Mouse (Mus musculus) layer of hippocampus, adult 2 months (tissue): Measurements from ENCODE around the gene Phf21b. TPM values are rescaled to one million over a fixed set of nuclear protein-coding genes. Genes with fewer than 3 reads are reported as not detected.
A peak's percentile ranks its signal among the peaks of the same experiment; 100 is the strongest.

Experiments
- DNase-seq, 2 experiments: peaks; one replicate each; pipeline ENCODE4 v3.0.0; 2022; ENCODE audit warnings: low spot score in 2 of 2
- H3K27ac ChIP-seq: fragments of 200-600 bp; 2 replicates; pipeline ENCODE4 v1.8.1; 2022
- H3K4me3 ChIP-seq: fragments of 200-600 bp; 2 replicates; pipeline ENCODE4 v1.8.1; 2022; ENCODE audit warnings: mild to moderate bottlenecking
- CTCF ChIP-seq: fragments of 200-600 bp; conservative IDR thresholded peaks from 2 replicates; pipeline ENCODE4 v1.8.1; 2022; ENCODE audit warnings: antibody characterized with exemption, mild to moderate bottlenecking, moderate library complexity
- total RNA-seq, 2 experiments: library from RNA; stranded (reverse); gene quantifications; 2 replicates each; pipeline ENCODE4 v1.2.3; 2021

Phf21b gene
- total RNA-seq, 2 experiments from 2014 or later, result 8.8 to 11.9 TPM

DNA sequence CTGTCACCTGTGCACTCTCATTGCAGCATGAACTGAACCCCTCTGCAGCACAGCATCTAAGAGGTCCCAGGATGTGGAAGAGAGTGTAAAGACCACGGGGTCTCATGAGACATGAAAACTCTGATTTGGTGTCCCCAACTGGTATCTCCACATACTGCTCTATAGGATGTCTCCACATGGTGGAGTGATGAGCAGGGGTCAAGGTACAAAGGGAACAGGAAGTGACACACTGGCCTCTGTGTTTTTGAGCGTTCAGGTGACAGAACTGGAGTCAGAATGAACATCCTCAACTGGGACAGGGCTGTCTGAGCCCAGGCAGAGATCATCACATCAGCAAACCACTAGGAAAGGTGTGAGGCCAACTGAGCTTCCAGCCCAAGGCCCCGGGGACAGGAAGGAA lies 15.3 kb downstream of the Phf21b start:
- H3K4me3 ChIP-seq, result no peak overlapping the region
- TF ChIP-seq CTCF, result peak; percentile 22; the same call in 1 of the 2 replicates
- H3K27ac ChIP-seq, result no peak overlapping the region
- no peak for DNase-seq

DNA sequence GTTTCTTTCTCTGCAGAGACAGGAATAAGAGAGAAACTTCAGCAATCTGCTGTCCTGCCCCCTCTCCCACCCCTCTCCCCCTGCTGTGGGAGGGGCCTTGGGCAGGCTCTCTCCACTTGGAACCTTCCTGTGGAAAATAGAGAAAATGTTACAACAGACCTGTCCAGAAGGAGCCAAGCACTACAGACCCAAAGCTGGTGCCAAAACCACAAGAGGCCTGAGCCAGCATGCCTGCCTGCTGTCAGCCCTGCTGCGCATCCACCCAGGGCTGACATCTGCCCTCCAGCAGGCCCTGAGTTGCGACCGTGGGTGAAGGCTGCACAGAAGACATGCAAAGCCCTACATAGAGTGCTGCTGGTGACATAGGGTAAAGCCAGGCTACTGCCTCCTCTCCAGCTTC lies 16.3 kb downstream of the Phf21b start:
- no peak for TF ChIP-seq CTCF
- Histone ChIP-seq H3K4me3 (no peak overlapping the region), H3K27ac (no peak overlapping the region)
- DNase-seq, result no peak

DNA sequence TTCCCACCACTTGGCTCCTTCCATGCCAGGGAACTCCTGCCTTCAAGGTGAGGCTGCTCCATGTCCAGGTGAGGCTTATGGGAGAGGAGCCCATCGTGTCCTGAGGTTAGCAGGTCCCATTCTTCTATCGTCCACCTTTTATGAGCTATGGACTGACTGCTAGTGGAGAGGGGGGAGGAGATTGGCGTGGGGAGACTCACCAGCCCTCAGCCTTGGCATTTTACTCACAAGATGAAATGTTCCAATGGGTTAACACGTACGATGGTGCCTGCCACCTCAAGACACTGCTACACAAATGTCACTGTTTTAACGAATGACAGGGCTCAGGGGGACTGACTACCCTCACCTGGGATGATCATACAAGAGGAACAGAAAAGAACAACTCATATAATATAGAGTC lies 18.0 kb downstream of the Phf21b start:
- DNase-seq, result no peak
- H3K27ac ChIP-seq, result no peak overlapping the region
- TF ChIP-seq CTCF, result no peak
- H3K4me3 ChIP-seq, result no peak overlapping the region

DNA sequence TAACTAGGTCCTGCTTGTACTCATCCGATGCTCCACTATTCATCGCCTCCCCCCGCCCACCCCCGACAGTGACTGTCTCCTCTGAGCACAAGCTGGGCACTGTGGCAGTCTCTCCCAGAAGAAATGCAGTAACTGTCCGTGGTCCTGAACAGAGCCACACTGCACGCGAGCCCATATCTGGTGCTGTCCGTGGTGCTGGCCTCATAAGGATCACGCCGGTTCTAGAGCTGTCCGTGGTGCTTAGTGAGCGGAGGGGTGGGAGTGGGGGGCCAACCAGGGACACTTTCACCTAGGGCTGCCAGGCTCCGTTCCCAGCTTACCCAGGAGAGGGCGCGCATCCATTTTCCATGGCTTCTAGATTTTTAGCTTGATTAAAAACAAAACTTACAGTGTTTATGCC lies 26.4 kb downstream of the Phf21b start:
- Histone ChIP-seq H3K27ac (no peak overlapping the region), H3K4me3 (no peak overlapping the region)
- DNase-seq, result peak; percentile 41 to 66
- TF ChIP-seq CTCF, result peak; percentile 80

DNA sequence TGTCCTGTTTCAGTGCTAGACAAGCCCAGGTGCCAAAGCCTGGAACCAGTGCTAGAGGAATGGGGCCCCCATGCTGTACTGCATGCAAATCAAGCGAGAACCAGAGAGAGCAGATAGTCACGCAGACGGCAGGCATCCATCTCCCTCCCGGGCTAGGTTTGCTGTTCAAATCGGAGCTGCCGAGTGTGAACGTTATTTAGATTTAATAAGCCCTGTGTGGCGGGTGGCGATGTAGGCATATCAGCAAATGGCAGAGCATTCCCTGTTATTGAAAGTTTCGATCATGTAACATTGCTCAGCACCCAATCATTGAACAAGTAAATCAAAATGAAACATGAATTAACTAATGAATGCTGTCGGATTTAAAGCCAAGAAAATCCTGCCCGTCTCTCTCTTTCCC lies 27.2 kb downstream of the Phf21b start:
- no peak for TF ChIP-seq CTCF
- DNase-seq, result no peak
- Histone ChIP-seq H3K4me3 (no peak overlapping the region), H3K27ac (no peak overlapping the region)

DNA sequence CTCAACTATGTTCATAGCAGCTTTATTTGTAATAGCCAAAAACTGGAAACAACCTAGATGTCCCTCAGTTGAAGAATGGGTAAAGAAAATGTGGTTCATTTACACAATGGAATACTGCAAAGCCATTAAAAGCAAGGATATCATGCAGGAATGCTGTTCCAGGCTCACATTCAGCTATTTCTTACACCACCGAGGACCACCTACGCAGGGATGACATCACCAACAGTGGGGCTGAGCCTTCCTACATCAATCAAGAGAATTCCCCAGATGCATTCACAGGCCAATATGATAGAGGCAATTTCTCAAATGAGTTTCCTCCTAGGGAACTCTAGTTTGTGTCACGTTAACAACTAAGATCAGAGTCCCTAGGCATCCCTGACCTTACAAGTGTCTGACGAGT lies 32.8 kb downstream of the Phf21b start:
- Histone ChIP-seq H3K4me3 (no peak overlapping the region), H3K27ac (peak overlapping the region; percentile 23; the same call in 1 of the 2 replicates)
- no peak for TF ChIP-seq CTCF
- peak; percentile 35 to 63 for DNase-seq

DNA sequence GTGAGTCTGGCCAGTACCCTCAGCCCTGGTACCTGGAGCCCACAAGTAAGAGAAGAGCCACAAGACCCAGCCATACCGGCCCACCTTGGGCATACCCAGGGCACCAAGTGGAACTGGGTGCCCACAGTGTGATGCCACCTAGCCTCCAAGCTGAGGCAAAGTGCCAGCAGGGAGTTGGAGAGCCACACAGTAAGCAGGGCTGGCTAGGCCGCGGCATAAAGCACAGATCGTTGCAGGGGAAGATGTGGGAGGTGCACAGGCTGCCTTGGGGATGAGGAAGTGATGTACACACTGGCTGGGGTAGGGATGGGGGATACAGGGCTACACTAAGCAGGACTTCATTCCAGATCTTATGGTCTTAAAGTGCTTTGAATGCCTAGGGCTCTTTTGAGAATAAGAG lies 35.0 kb downstream of the Phf21b start:
- no peak for TF ChIP-seq CTCF
- Histone ChIP-seq H3K4me3 (no peak overlapping the region), H3K27ac (peak overlapping the region; percentile 79; the same call in 1 of the 2 replicates)
- DNase-seq, result peak in 1 of 2 experiments; percentile 37

DNA sequence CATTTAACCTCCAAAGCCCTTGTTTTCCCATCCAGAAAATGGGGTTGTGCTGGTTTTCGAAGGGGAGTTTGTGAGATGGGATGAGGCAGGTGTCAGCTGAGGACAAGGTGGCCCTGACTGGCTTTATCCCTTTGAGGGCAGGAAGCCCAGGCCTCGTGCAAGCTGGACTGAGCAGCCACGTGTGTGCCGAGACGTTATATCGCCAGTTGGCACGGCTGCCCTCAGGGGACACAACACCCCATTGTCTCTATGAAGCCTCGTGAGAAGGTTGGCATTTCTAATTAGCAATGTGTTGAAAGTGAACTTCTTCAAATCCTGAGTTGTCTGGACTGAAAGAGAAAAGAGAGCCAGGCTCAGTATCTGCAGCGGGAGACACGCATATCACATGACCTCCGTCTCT lies 37.6 kb downstream of the Phf21b start:
- DNase-seq, result peak in 1 of 2 experiments; percentile 30
- H3K27ac ChIP-seq, result no peak overlapping the region
- H3K4me3 ChIP-seq, result no peak overlapping the region
- no peak for TF ChIP-seq CTCF

DNA sequence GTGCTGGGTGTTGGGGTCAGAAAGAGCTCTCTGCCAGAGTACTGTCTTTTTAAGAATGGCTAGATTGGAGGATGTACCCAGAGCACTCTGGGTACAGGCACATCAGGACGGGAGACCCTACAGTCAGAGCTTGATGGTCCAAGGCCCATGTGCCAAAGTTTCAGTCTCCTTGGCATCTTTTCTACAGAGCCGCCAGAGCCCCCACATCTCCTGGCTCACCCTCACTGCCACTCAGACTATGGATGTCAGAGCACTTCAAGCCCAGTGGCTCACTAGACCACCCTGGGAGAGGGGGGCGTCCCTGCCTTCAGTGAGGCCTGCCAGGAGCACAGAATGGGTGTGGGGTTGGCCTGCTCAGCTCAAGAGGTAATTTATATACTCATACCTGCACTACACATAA lies 38.3 kb downstream of the Phf21b start:
- TF ChIP-seq CTCF, result no peak
- Histone ChIP-seq H3K27ac (no peak overlapping the region), H3K4me3 (no peak overlapping the region)
- DNase-seq, result no peak

DNA sequence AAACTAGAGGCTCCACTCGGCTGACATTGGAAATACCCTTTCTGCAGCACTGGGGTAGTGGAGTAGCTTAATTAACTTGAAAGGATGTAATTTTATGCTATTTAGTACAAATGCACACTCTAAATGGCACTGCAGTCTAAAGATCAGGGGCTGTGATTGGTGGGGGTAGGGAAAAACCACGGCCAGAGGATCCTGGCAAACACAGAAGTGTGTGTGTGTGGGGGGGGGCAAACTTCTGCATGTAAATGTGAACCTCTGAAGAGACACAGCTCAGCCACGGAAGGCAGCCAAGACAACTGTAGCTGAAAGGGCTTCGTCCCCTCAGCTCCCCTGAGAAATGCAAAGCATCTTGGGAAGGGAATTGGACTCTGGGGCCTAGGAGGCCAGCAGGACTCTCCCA lies 40.7 kb downstream of the Phf21b start:
- DNase-seq, result no peak
- H3K27ac ChIP-seq, result peak overlapping the region; percentile 61; the same call in 1 of the 2 replicates
- no peak for TF ChIP-seq CTCF
- no peak overlapping the region for H3K4me3 ChIP-seq

DNA sequence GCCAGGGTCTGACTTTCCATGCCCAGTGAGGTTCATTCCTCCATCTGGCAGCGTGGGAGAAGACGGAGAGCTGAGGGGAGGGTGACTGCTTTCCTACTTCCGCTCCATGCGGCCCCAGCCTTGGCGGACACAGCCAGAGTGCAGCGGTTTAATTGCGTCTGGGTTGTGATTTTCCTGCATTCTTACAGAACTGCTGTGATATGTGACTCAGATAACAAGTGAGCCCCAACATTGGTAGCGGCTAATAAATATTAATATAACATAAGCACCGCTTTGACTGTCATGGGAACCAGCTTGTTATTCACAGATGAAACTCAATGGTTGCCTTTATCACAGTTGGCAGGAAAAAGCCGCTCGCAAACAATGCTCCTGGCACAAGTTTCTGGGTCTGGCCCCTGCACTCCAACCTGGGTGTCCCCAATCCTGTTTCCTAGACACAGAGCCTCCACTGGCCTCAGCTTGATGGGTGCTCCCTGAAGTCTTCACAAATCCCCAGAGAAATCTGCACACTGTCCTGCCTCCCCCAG lies 43.0 kb downstream of the Phf21b start:
- no peak for TF ChIP-seq CTCF
- peak; percentile 33 to 58 for DNase-seq
- Histone ChIP-seq H3K27ac (peak overlapping the region; percentile 81), H3K4me3 (peak overlapping the region; percentile 9; the same call in 1 of the 2 replicates)

DNA sequence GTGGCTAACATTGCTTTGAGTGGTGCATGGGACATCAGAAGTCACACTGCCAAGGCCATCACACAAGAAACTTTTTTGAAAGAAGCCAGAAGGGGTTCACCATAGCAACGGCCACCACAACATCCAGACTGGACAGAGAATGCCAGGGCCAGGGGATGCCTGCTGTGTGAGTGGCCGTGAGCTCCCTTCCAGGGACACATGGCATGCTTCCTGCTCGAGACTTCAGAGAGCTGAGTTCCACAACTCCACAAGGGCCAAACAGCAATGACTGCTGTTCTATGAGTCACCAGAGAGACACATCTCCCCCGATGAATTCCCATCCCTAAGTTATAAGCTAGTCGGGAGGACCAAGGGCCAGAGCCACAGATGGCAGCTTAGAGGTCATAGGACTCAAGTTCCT lies 44.7 kb downstream of the Phf21b start:
- Histone ChIP-seq H3K27ac (no peak overlapping the region), H3K4me3 (no peak overlapping the region)
- no peak for TF ChIP-seq CTCF
- DNase-seq, result no peak

DNA sequence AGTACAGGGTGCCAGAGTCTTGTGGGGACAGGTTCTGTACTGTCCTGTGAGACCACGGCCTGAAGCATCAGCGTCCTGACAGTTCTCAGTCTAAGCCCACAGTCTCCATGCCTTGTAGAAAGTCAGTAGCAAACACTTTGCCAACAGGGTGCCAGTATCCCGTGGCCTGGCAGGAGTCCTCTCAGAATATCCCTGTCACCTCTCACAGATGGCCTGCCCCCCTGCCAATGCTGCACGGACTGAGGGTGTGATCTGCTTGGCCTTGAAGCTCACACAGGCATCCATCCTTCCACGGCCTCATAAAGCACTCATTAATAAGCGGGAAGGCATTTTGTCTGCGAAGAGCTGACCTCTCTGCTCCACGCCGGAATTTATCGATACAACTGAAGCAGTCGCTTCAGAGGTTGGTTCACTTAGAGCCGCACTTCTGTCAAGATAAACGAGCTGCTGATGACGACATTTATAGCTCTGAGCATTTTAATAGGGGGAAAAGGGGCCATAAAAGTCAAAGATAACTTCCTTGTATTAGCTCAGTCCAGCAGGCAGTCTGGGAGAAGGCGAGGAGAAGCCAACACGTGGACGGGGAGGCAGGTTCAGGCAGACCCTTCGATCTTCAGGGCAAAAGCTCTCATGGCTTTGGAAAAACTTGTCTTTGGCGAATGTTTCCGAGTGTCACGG lies 46.4 kb downstream of the Phf21b start:
- no peak overlapping the region for H3K4me3 ChIP-seq
- no peak overlapping the region for H3K27ac ChIP-seq
- DNase-seq, result no peak
- no peak for TF ChIP-seq CTCF

DNA sequence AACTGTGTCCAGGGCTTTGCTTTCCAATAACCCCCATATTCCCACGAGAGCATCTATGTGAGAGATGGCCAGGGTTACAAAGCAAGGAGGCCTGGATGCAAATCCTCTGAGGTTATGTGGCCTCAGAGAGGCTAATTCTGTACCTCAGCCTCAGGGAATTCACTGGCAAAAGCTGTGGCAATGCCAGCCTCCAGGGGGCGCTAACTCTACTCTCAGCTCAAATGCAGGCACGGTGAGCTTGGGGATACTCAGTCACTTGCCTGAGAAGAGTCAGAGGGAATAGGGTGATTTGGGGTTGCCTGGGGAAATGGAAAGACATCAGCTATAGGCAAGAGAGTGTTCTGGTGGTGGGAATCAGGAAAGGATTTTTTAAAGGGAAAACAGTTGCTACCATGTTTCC lies 52.2 kb downstream of the Phf21b start:
- Histone ChIP-seq H3K27ac (no peak overlapping the region), H3K4me3 (no peak overlapping the region)
- peak; percentile 58 to 86 for DNase-seq
- peak; percentile 89 for TF ChIP-seq CTCF
